Mouse (Mus musculus) heart, postnatal 0 days (tissue): ENCODE data around the gene Acoxl. TPM values are rescaled to one million over a fixed set of nuclear protein-coding genes. Genes with fewer than 3 reads are reported as not detected.

Source experiments
- ATAC-seq: fragments of 200-750 bp; cut with Nextera tagmentation; 2 replicates; pipeline ENCODE4 v1.8.0; 2017; ENCODE audit warnings: low read depth, moderate number of reproducible peaks, moderate library complexity; ENCODE audit not compliant: insufficient read depth
- DNase-seq: peaks from one replicate; pipeline ENCODE4 v3.0.0-alpha.2; 2016; ENCODE audit warnings: low spot score
- H3K27ac ChIP-seq: fragments of 300-500 bp; sonication (generic); 2 replicates; pipeline ENCODE4 v1.5.1; 2014; ENCODE audit warnings: low read depth, mild to moderate bottlenecking
- H3K27me3 ChIP-seq: fragments of 300-500 bp; sonication (generic); 2 replicates; pipeline ENCODE4 v1.6.1; 2014; ENCODE audit warnings: low read length, mixed read lengths; ENCODE audit not compliant: control insufficient read depth, insufficient read depth
- H3K36me3 ChIP-seq: fragments of 300-500 bp; sonication (generic); replicated peaks from 2 replicates; pipeline ENCODE4 v1.6.1; 2014; ENCODE audit warnings: low read length, mixed read lengths; ENCODE audit not compliant: control insufficient read depth, insufficient read depth
- H3K4me1 ChIP-seq: fragments of 300-500 bp; sonication (generic); 2 replicates; pipeline ENCODE4 v1.6.1; 2014; ENCODE audit warnings: antibody characterized with exemption; ENCODE audit not compliant: control insufficient read depth, insufficient read depth
- H3K4me2 ChIP-seq: fragments of 300-500 bp; sonication (generic); 2 replicates; pipeline ENCODE4 v1.6.1; 2014; ENCODE audit warnings: low read depth, mild to moderate bottlenecking, low read length, moderate library complexity
- H3K4me3 ChIP-seq: fragments of 300-500 bp; sonication (generic); 2 replicates; pipeline ENCODE4 v1.5.1; 2014; ENCODE audit warnings: low read depth, low read length
- H3K9ac ChIP-seq: fragments of 300-500 bp; sonication (generic); replicated peaks from 2 replicates; pipeline ENCODE4 v1.6.1; 2014; ENCODE audit warnings: low read depth, low read length, mixed read lengths
- H3K9me3 ChIP-seq: fragments of 300-500 bp; sonication (generic); replicated peaks from 2 replicates; pipeline ENCODE4 v1.6.1; 2016; ENCODE audit warnings: low read length; ENCODE audit not compliant: control insufficient read depth
- CTCF ChIP-seq: IDR thresholded peaks from 2 replicates; pipeline ENCODE4 v1.5.1; 2016; ENCODE audit warnings: antibody characterized with exemption, control low read depth, low read depth
- EP300 ChIP-seq: IDR thresholded peaks from 2 replicates; pipeline ENCODE4 v1.6.1; 2016; ENCODE audit warnings: antibody characterized with exemption, low read depth
- WGBS: fragments of 180-500 bp; shearing (Covaris S2); extraction: QIAGEN DNeasy Blood & Tissue Kit; methylation state at CpG from one replicate; pipeline ENCODE4 v1.1.7; 2014; 5-methylcytosine and 5-hydroxymethylcytosine counted together
- polyA plus RNA-seq: library from polyadenylated mRNA; unstranded; fragments of >200 nt; fragmentation: Nextera tagmentation; extraction: Ambion mirVana; gene quantifications from 2 replicates; pipeline ENCODE4 v1.2.1, GENCODE M21; 2015
- total RNA-seq: library from RNA; depleted of rRNA; stranded (reverse); fragments of >200 nt; gene quantifications from 2 replicates; pipeline ENCODE4 v1.2.3, GENCODE M21; 2014; ENCODE audit warnings: low replicate concordance

The Acoxl gene
- total and polyA plus RNA-seq, 2 experiments from 2014 or later = 0.37 TPM; not detected in 1

DNA sequence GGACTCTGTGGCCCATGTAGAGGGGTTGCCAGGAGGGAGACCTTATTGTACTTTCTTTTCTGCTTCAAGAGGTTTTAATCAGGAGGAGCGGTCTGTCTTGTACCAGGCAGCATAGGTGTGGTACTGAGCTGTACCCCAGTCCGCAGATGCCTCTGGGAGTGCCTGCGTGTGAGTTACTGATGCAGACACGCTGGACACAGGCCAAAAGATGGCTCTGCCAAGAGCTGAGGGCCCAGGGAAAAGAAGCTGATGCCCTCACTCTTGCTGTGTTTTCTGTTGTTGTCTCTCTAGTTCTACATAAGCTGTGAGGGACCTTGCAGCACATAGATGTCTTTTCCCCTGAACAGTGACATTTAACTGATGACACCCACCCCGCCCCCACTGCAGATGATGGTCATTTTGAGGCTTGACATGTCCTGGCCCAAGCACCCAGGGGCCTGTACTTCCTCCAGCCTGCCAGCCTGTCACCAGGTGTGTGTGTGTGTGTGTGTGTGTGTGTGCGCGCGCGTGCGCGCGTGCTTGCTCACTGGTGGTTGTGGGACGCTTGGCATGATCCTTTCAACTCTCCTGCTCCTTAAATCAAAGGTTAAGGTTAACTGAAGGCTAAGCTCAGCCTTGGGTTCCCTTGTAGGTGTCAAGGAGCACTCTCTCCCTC, 316.9 kb downstream of the Acoxl start:
- Histone ChIP-seq H3K27me3 (no peaks in the 10 kb centered on the region), H3K4me1 (peaks cover 60% of the 10 kb centered on the region), H3K36me3 (peaks cover 36% of the 10 kb centered on the region), H3K9me3 (no peaks in the 10 kb centered on the region), H3K27ac (no peak overlapping the region), H3K9ac (no peak overlapping the region), H3K4me3 (no peak overlapping the region), H3K4me2 (no peak overlapping the region)
- ATAC-seq (no peak), DNase-seq (peak; percentile 26)
- no peak for TF ChIP-seq EP300
- TF ChIP-seq CTCF = no peak
- 75% methylated on average over 13 of the region's 13 CpGs for WGBS

DNA sequence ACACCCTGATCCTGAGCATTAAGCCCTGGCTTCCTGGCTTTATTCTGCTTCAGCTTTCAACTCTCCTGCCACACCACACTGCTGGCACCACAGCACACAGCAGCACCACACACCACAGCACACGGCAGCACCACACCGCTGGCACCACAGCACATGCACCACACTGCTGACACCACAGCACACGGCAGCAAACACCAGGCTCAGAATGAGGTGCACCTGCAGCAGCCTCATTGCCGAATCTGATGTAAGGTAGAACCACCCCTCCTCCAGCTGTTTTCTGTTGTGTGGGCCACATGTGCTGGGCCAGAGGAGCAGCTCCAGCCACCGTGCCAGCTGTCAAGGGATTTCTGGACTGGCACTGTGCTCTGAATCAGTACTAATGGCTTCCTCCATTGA, 317.4 kb downstream of the Acoxl start:
- Histone ChIP-seq H3K36me3 (peaks cover 31% of the 10 kb centered on the region), H3K27me3 (no peaks in the 10 kb centered on the region), H3K9me3 (no peaks in the 10 kb centered on the region), H3K27ac (peak overlapping the region; percentile 14; the same call in 1 of the 2 replicates), H3K4me2 (no peak overlapping the region), H3K4me3 (no peak overlapping the region), H3K4me1 (peaks cover 60% of the 10 kb centered on the region), H3K9ac (no peak overlapping the region)
- TF ChIP-seq CTCF = no peak
- TF ChIP-seq EP300 = no peak
- ATAC-seq (no peak), DNase-seq (no peak)
- WGBS = 63% methylated on average over 5 of the region's 5 CpGs

DNA sequence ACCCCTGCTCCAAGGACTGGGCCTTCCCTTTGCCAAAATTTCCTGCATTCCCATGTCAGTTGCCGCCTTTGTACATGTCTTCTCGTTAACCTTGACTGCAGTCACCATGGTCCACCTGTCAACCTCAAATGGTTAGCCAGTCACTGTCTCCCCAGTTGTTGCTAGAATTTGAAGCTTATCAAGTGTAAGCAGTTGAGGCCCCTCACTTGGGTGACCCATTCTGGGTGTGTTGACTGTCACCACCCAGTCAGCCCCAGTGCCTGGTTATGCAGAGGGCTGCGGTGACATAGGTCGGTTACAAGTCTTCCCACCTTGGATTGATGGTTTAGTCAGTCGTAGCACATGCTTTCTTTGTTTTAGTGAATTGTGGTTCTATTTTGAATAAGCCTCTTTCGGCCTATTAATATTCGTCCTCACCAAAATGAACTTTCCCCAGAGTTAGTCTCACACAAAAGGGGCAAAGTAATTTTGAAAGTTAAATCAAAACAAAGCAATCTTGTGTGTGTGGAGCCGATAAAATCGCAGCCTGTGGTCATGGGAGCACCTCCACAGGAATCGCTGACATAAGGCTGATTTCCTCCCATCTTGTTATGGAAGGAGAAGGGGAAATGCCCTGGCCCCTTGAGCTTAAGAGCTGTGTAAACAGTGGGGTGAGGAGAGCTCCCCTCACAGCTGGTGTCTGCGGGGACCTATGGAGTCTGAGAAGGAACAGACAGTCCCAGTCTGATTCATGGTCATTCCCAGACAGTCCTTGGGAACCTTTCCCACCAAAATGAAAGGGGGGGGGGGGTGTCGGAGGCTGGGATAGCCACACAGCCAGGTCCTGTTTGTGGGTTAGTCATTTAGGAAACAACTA, 318.1 kb downstream of the Acoxl start:
- Histone ChIP-seq H3K9me3 (no peaks in the 10 kb centered on the region), H3K4me1 (peaks cover 62% of the 10 kb centered on the region), H3K36me3 (peaks cover 24% of the 10 kb centered on the region), H3K4me2 (no peak overlapping the region), H3K27ac (peak overlapping the region; percentile 14; the same call in 1 of the 2 replicates), H3K4me3 (no peak overlapping the region), H3K9ac (no peak overlapping the region), H3K27me3 (no peaks in the 10 kb centered on the region)
- DNase-seq = no peak
- no peak; the same call in 1 of the 2 replicates for ATAC-seq
- TF ChIP-seq EP300 (no peak), CTCF (no peak)
- 57% methylated on average over 12 of the region's 12 CpGs for WGBS

DNA sequence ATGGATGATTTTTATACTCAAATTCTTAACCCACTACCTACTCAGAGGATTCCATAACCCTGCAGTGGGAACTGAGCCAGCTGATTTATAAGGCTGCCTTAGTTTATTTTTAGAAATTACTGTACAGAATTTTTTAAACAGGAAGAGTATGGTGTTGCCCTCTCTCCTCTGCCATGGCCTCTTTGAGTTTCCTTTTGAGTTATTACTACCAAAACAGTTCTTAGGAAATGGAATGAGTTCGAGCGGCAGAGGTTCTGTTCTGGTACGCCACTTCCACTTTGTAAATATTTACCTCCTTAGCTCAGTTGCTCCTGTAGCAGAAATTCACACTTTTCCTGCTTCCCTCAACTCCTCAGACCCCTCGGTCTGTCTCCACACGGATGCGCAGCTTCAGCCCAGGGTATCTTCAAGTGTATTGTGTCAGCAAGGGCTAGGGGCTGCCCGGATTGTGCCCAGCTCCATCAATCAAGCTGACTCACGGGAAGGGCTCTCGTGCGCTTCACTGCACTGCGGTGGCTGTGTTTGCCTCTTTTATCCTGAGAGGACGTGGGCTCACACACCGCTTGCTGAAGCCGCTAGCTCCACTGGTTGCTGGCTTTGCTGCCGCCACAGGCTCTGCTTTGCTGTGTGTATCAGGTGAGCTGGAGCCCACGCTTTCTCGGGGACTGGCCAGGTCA, 320.2 kb downstream of the Acoxl start:
- H3K27ac ChIP-seq = 0 out of 2 replicates have a peak overlapping the region, but pooled peaks have one; percentile 17
- DNase-seq = no peak
- WGBS = 66% methylated on average over 17 of the region's 17 CpGs

DNA sequence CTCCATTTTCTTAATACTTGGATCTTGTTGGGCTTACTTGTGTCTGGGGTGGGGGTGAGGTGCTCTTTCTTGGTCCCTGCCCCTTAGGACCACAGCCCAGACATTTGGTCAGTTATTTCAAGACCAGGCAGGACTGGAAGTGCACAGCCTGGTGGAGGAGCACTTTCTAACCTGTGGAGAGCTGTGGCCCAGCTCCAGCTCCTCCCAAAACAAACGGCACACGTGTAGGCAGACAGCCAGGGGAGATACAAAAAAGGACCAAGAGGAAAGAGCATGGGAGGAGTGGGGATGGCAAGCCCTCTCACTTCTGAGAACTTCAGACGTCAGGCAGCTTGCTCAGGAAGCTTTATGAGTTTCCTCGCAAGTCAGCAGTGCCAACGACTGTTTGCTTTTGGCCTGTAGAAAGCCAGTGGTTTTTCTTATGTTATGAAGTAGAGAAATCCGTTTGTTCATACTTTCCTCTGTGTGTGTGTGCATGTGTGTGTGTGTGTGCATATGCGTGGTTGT, 321.0 kb downstream of the Acoxl start:
- no peak for TF ChIP-seq CTCF
- TF ChIP-seq EP300 = no peak
- Histone ChIP-seq H3K36me3 (peaks cover 13% of the 10 kb centered on the region), H3K27ac (0 out of 2 replicates have a peak overlapping the region, but pooled peaks have one; percentile 17), H3K4me3 (no peak overlapping the region), H3K4me2 (no peak overlapping the region), H3K9ac (no peak overlapping the region), H3K4me1 (peaks cover 46% of the 10 kb centered on the region), H3K27me3 (no peaks in the 10 kb centered on the region), H3K9me3 (no peaks in the 10 kb centered on the region)
- DNase-seq (no peak), ATAC-seq (no peak)
- 47% methylated on average over 7 of the region's 7 CpGs for WGBS

More for the DNA sequence above, 320.2 kb downstream of the Acoxl start:
- Histone ChIP-seq H3K4me2 (no peak overlapping the region), H3K9me3 (no peaks in the 10 kb centered on the region), H3K27me3 (no peaks in the 10 kb centered on the region), H3K9ac (no peak overlapping the region), H3K36me3 (peaks cover 18% of the 10 kb centered on the region), H3K4me1 (peaks cover 52% of the 10 kb centered on the region), H3K4me3 (no peak overlapping the region)
- no peak for ATAC-seq
- TF ChIP-seq EP300 (no peak), CTCF (no peak)
